Mouse (Mus musculus): ENCODE measurements around the gene Klf5.

DNA sequence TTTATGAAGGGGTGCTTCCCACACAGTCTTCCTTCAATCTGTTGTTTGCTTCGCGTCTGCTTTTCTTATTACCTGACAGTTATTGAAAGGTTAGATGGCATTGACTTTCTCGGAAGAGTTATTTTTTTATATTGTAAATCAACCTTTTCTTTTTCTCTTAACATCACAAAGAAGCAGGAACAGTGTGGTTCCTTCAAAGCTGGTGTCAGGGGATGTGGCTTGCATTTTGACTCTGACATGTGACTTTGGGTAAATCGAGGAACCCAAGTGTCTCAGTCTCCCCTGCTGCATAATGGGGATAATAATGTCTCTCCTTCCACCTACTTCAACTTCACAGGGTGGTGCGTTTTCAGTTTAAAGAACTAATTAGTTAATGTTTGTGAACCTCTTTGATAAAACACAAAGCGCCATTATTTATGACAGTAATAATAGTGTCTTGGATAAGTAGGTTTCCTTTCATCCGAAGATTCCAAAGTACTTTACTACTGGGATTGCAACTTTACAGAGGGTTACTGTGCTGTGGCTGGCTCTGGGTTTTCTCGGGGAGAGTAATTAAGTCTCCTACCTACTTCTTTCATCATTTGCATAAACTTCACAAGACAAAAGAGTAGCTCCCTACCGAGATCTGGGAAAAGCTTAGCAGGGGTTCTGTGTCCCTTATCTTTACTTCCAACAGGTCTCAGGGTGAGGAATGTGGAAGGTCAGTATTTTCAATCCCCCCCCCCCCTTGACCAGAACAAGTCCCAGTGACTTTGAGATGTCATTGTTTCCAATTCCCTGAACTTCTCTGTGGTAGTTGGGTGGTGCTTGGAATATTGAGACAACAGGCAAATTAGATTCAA, 41.4 kb downstream of the Klf5 start:
- TF ChIP-seq POLR2A (IDR thresholded peaks at IDR 0.05; ENCODE audit: low read depth, low read length), result no peak
- no peak for TF ChIP-seq CTCF (IDR thresholded peaks at IDR 0.05; ENCODE audit: extremely low read depth, insufficient read length, insufficient replicate concordance, low read depth, low read length)
